Mouse (Mus musculus): ENCODE results near the gene Gm49354.

DNA sequence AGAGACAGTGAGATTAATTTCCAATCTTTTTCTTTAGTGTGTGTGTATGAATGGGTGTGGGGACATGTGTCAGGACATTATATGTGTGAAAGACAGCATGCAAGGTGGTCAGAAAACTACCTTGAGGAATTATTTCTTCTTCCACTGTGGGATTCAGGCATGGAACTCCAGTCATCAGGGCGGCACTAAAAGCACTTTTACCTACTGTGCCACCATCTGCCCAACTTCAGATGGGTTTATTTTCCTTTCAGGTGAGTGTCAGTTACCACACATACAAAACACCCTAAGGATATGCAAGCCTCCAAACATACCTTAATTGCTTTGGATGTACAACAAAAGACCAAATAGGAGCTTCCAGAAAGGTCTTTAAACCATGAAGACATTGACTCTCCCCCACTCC, 12.7 kb upstream of the Gm49354 start:
- TF ChIP-seq GATA1 (IDR thresholded peaks at IDR 0.05; ENCODE audit: borderline replicate concordance, low read length) (no peak), FLI1 (IDR thresholded peaks at IDR 0.05; ENCODE audit: low read length) (no peak)
